Mouse (Mus musculus): ENCODE measurements around the gene Twf1. TPM values are rescaled to one million over a fixed set of nuclear protein-coding genes. Genes with fewer than 3 reads are reported as not detected.

The Twf1 gene
- polyA plus RNA-seq, 1 experiment from 2014 or later: 55.3 TPM

- no peak overlapping the region for H3K9ac ChIP-seq (replicated peaks)
- no peak for ATAC-seq (ENCODE audit: insufficient number of reproducible peaks, insufficient read depth, low FRiP score, low TSS enrichment, low read depth)
- no peak overlapping the region for H3K4me3 ChIP-seq (replicated peaks)
- H3K27ac ChIP-seq: no peak overlapping the region
- H3K27me3 ChIP-seq: no peaks in the 10 kb centered on the region
- no peaks in the 10 kb centered on the region for H3K9me3 ChIP-seq
- H3K4me2 ChIP-seq: no peak overlapping the region
- no peaks in the 10 kb centered on the region for H3K4me1 ChIP-seq (replicated peaks)
- WGBS: 23% methylated on average over 3 of the region's 3 CpGs
- H3K36me3 ChIP-seq: no peaks in the 10 kb centered on the region
Measured at GRCm38 (mm10) chr15:94601339-94601738, 11.7 kb upstream of the Twf1 start.

GRCm38 (mm10) chr15:94600145-94600707 is 10.5 kb upstream of the Twf1 start:
- ATAC-seq (ENCODE audit: insufficient number of reproducible peaks, insufficient read depth, low FRiP score, low TSS enrichment, low read depth): no peak
- Histone ChIP-seq H3K4me2 (no peak overlapping the region), H3K36me3 (no peaks in the 10 kb centered on the region), H3K4me3 (replicated peaks) (no peak overlapping the region), H3K4me1 (replicated peaks) (no peaks in the 10 kb centered on the region), H3K27ac (no peak overlapping the region), H3K9me3 (no peaks in the 10 kb centered on the region), H3K9ac (replicated peaks) (no peak overlapping the region), H3K27me3 (no peaks in the 10 kb centered on the region)
- WGBS: 71% methylated on average over 11 of the region's 11 CpGs

GRCm38 (mm10) chr15:94593586-94593985 is 3.9 kb upstream of the Twf1 start:
- ATAC-seq (ENCODE audit: insufficient number of reproducible peaks, insufficient read depth, low FRiP score, low TSS enrichment, low read depth): no peak
- Histone ChIP-seq H3K4me1 (replicated peaks) (peaks cover 3% of the 10 kb centered on the region; the same call in 1 of the 2 replicates), H3K4me3 (replicated peaks) (no peak overlapping the region), H3K36me3 (no peaks in the 10 kb centered on the region), H3K9ac (replicated peaks) (no peak overlapping the region), H3K4me2 (no peak overlapping the region), H3K27ac (no peak overlapping the region), H3K9me3 (no peaks in the 10 kb centered on the region), H3K27me3 (no peaks in the 10 kb centered on the region)
- WGBS: 79% methylated on average over 1 of the region's 1 CpGs

- WGBS: 46% methylated on average over 4 of the region's 4 CpGs
- H3K27ac ChIP-seq: no peak overlapping the region
Measured at GRCm38 (mm10) chr15:94591356-94591755, 1.7 kb upstream of the Twf1 start.

GRCm38 (mm10) chr15:94590083-94590482 is 394 bp upstream of the Twf1 start:
- Histone ChIP-seq H3K4me2 (peak overlapping the region; percentile 78), H3K27ac (no peak overlapping the region), H3K4me3 (replicated peaks) (peak overlapping the region; percentile 94), H3K36me3 (peaks cover 15% of the 10 kb centered on the region), H3K9ac (replicated peaks) (no peak overlapping the region), H3K4me1 (replicated peaks) (peaks cover 11% of the 10 kb centered on the region; the same call in 1 of the 2 replicates), H3K9me3 (no peaks in the 10 kb centered on the region), H3K27me3 (no peaks in the 10 kb centered on the region)
- no peak; the same call in 1 of the 2 replicates for ATAC-seq (ENCODE audit: insufficient number of reproducible peaks, insufficient read depth, low FRiP score, low TSS enrichment, low read depth)
- 15% methylated on average over 8 of the region's 8 CpGs for WGBS

More at GRCm38 (mm10) chr15:94591356-94591755, 1.7 kb upstream of the Twf1 start:
- Histone ChIP-seq H3K27me3 (no peaks in the 10 kb centered on the region), H3K9me3 (no peaks in the 10 kb centered on the region), H3K9ac (replicated peaks) (no peak overlapping the region), H3K4me3 (replicated peaks) (no peak overlapping the region), H3K36me3 (peaks cover 4% of the 10 kb centered on the region), H3K4me2 (no peak overlapping the region), H3K4me1 (replicated peaks) (peaks cover 11% of the 10 kb centered on the region; the same call in 1 of the 2 replicates)
- no peak for ATAC-seq (ENCODE audit: insufficient number of reproducible peaks, insufficient read depth, low FRiP score, low TSS enrichment, low read depth)

GRCm38 (mm10) chr15:94587826-94588715 is 1.6 kb downstream of the Twf1 start:
- peak overlapping the region; percentile 78 for H3K4me2 ChIP-seq
- H3K9ac ChIP-seq (replicated peaks): no peak overlapping the region
- peaks cover 11% of the 10 kb centered on the region; the same call in 1 of the 2 replicates for H3K4me1 ChIP-seq (replicated peaks)
- no peak for ATAC-seq (ENCODE audit: insufficient number of reproducible peaks, insufficient read depth, low FRiP score, low TSS enrichment, low read depth)
- no peaks in the 10 kb centered on the region for H3K9me3 ChIP-seq
- H3K4me3 ChIP-seq (replicated peaks): 0 out of 2 replicates have a peak overlapping the region, but pooled peaks have one; percentile 0
- WGBS: 68% methylated on average over 9 of the region's 9 CpGs
- no peaks in the 10 kb centered on the region for H3K27me3 ChIP-seq
- no peak overlapping the region for H3K27ac ChIP-seq
- peaks cover 35% of the 10 kb centered on the region for H3K36me3 ChIP-seq

- Histone ChIP-seq H3K4me1 (replicated peaks) (peaks cover 11% of the 10 kb centered on the region; the same call in 1 of the 2 replicates), H3K27ac (no peak overlapping the region), H3K27me3 (no peaks in the 10 kb centered on the region), H3K36me3 (peaks cover 64% of the 10 kb centered on the region), H3K4me3 (replicated peaks) (no peak overlapping the region), H3K4me2 (no peak overlapping the region), H3K9ac (replicated peaks) (no peak overlapping the region), H3K9me3 (no peaks in the 10 kb centered on the region)
- no peak for ATAC-seq (ENCODE audit: insufficient number of reproducible peaks, insufficient read depth, low FRiP score, low TSS enrichment, low read depth)
- WGBS: 89% methylated on average over 4 of the region's 4 CpGs
Measured at GRCm38 (mm10) chr15:94584738-94585137, 5.0 kb downstream of the Twf1 start.

GRCm38 (mm10) chr15:94583153-94583552 is 6.5 kb downstream of the Twf1 start:
- Histone ChIP-seq H3K36me3 (peaks cover 75% of the 10 kb centered on the region), H3K4me1 (replicated peaks) (peaks cover 4% of the 10 kb centered on the region; the same call in 1 of the 2 replicates), H3K27me3 (no peaks in the 10 kb centered on the region), H3K4me2 (no peak overlapping the region), H3K27ac (no peak overlapping the region), H3K9ac (replicated peaks) (no peak overlapping the region), H3K9me3 (no peaks in the 10 kb centered on the region), H3K4me3 (replicated peaks) (no peak overlapping the region)
- 86% methylated on average over 10 of the region's 10 CpGs for WGBS
- ATAC-seq (ENCODE audit: insufficient number of reproducible peaks, insufficient read depth, low FRiP score, low TSS enrichment, low read depth): no peak

- H3K9ac ChIP-seq (replicated peaks): no peak overlapping the region
- H3K9me3 ChIP-seq: no peaks in the 10 kb centered on the region
- no peaks in the 10 kb centered on the region for H3K4me1 ChIP-seq (replicated peaks)
- no peak overlapping the region for H3K4me3 ChIP-seq (replicated peaks)
- WGBS: 52% methylated on average over 7 of the region's 7 CpGs
- H3K27ac ChIP-seq: no peak overlapping the region
- ATAC-seq (ENCODE audit: insufficient number of reproducible peaks, insufficient read depth, low FRiP score, low TSS enrichment, low read depth): no peak
- H3K36me3 ChIP-seq: peaks cover 77% of the 10 kb centered on the region
- no peak overlapping the region for H3K4me2 ChIP-seq
- no peaks in the 10 kb centered on the region for H3K27me3 ChIP-seq
Measured at GRCm38 (mm10) chr15:94582000-94582593, 7.6 kb downstream of the Twf1 start.

- no peaks in the 10 kb centered on the region for H3K27me3 ChIP-seq
- no peak for ATAC-seq (ENCODE audit: insufficient number of reproducible peaks, insufficient read depth, low FRiP score, low TSS enrichment, low read depth)
- H3K4me3 ChIP-seq (replicated peaks): no peak overlapping the region
- no peak overlapping the region for H3K27ac ChIP-seq
- 78% methylated on average over 4 of the region's 4 CpGs for WGBS
- H3K9ac ChIP-seq (replicated peaks): no peak overlapping the region
- no peaks in the 10 kb centered on the region for H3K9me3 ChIP-seq
- H3K4me1 ChIP-seq (replicated peaks): no peaks in the 10 kb centered on the region
- H3K36me3 ChIP-seq: peaks cover 13% of the 10 kb centered on the region
- no peak overlapping the region for H3K4me2 ChIP-seq
Measured at GRCm38 (mm10) chr15:94574566-94575268, 15.0 kb downstream of the Twf1 start.

GRCm38 (mm10) chr15:94572746-94573145 is 16.9 kb downstream of the Twf1 start:
- H3K27ac ChIP-seq: no peak overlapping the region
- H3K36me3 ChIP-seq: no peaks in the 10 kb centered on the region
- H3K27me3 ChIP-seq: no peaks in the 10 kb centered on the region
- ATAC-seq (ENCODE audit: insufficient number of reproducible peaks, insufficient read depth, low FRiP score, low TSS enrichment, low read depth): no peak
- no peak overlapping the region for H3K4me3 ChIP-seq (replicated peaks)
- no peaks in the 10 kb centered on the region for H3K4me1 ChIP-seq (replicated peaks)
- H3K9ac ChIP-seq (replicated peaks): no peak overlapping the region
- H3K4me2 ChIP-seq: no peak overlapping the region
- WGBS: 71% methylated on average over 8 of the region's 8 CpGs
- H3K9me3 ChIP-seq: no peaks in the 10 kb centered on the region
